Mouse (Mus musculus) embryonic facial prominence, embryonic 13.5 days (tissue): ENCODE results near the gene Galnt16. TPM values are rescaled to one million over a fixed set of nuclear protein-coding genes. Genes with fewer than 3 reads are reported as not detected.

ENCODE experiments used
- ATAC-seq: fragments of 200-750 bp; cut with Nextera tagmentation; 2 replicates; pipeline ENCODE4 v1.8.0; 2017; ENCODE audit warnings: low read depth; ENCODE audit not compliant: insufficient number of reproducible peaks, insufficient read depth, low FRiP score, low TSS enrichment
- H3K27ac ChIP-seq: fragments of 300-500 bp; sonication (generic); 2 replicates; pipeline ENCODE4 v1.5.1; 2015; ENCODE audit warnings: moderate library complexity, mild to moderate bottlenecking, inconsistent platforms
- H3K27me3 ChIP-seq: fragments of 300-500 bp; sonication (generic); 2 replicates; pipeline ENCODE4 v1.6.1; 2015; ENCODE audit warnings: mild to moderate bottlenecking, inconsistent platforms
- H3K36me3 ChIP-seq: fragments of 300-500 bp; sonication (generic); 2 replicates; pipeline ENCODE4 v1.6.1; 2015; ENCODE audit warnings: mild to moderate bottlenecking, inconsistent platforms
- H3K4me1 ChIP-seq: fragments of 300-500 bp; sonication (generic); 2 replicates; pipeline ENCODE4 v1.6.1; 2015; ENCODE audit warnings: inconsistent platforms
- H3K4me2 ChIP-seq: fragments of 300-500 bp; sonication (generic); 2 replicates; pipeline ENCODE4 v1.6.1; 2015; ENCODE audit warnings: moderate library complexity, mild to moderate bottlenecking, inconsistent platforms
- H3K4me3 ChIP-seq: fragments of 300-500 bp; sonication (generic); 2 replicates; pipeline ENCODE4 v1.5.1; 2015; ENCODE audit warnings: mild to moderate bottlenecking, inconsistent platforms
- H3K9ac ChIP-seq: fragments of 300-500 bp; sonication (generic); 2 replicates; pipeline ENCODE4 v1.6.1; 2015; ENCODE audit warnings: mild to moderate bottlenecking, inconsistent platforms
- H3K9me3 ChIP-seq: fragments of 300-500 bp; sonication (generic); 2 replicates; pipeline ENCODE4 v1.6.1; 2016; ENCODE audit warnings: inconsistent platforms
- WGBS: fragments of 180-500 bp; shearing (Covaris S2); methylation state at CpG from one replicate; pipeline ENCODE4 v1.1.7; 2015; ENCODE audit warnings: mixed read lengths; 5-methylcytosine and 5-hydroxymethylcytosine counted together
- polyA plus RNA-seq: library from polyadenylated mRNA; unstranded; fragments of >200 nt; fragmentation: Nextera tagmentation; extraction: Ambion mirVana; gene quantifications from 2 replicates; pipeline ENCODE4 v1.2.1, GENCODE M21; 2015

Gene Galnt16
- polyA plus RNA-seq, 1 experiment from 2014 or later, result 12.2 TPM

- Histone ChIP-seq H3K36me3 (peaks cover 28% of the 10 kb centered on the region), H3K4me1 (peaks cover 35% of the 10 kb centered on the region), H3K4me2 (peak within 1 kb of the TSS; percentile 80), H3K9ac (peak within 1 kb of the TSS; percentile 98), H3K9me3 (no peaks in the 10 kb centered on the region), H3K27me3 (no peaks in the 10 kb centered on the region), H3K27ac (peak within 1 kb of the TSS; percentile 94), H3K4me3 (peak within 1 kb of the TSS; percentile 95)
- peak; percentile 94 for ATAC-seq
- WGBS, result under 1% methylated on average over 50 of the region's 50 CpGs
These were observed 125.8 kb downstream of the Galnt16 start, which contains the start of the genes Slc39a9 and Erh for GRCm38 (mm10) chr12:80643693-80644505. TSS of gene Slc39a9 (plus strand) at chr12:80643883. TSS of gene Erh (minus strand) at chr12:80644341.

- H3K4me1 ChIP-seq, result peaks cover 35% of the 10 kb centered on the region
- 7% methylated on average over 18 of the region's 18 CpGs for WGBS
- peak overlapping the region; percentile 98 for H3K9ac ChIP-seq
- no peak overlapping the region for H3K27ac ChIP-seq
- peaks cover 24% of the 10 kb centered on the region for H3K36me3 ChIP-seq
- peak overlapping the region; percentile 80 for H3K4me2 ChIP-seq
- H3K9me3 ChIP-seq, result no peaks in the 10 kb centered on the region
- H3K4me3 ChIP-seq, result peak overlapping the region; percentile 95
- H3K27me3 ChIP-seq, result no peaks in the 10 kb centered on the region
- no peak; the same call in 1 of the 2 replicates for ATAC-seq
These were observed 126.4 kb downstream of the Galnt16 start for GRCm38 (mm10) chr12:80644506-80644868.

GRCm38 (mm10) chr12:80646377-80646776, 128.3 kb downstream of the Galnt16 start:
- peak overlapping the region; percentile 80 for H3K4me2 ChIP-seq
- peak overlapping the region; percentile 95; the same call in 1 of the 2 replicates for H3K4me3 ChIP-seq
- H3K9ac ChIP-seq, result peak overlapping the region; percentile 16; the same call in 1 of the 2 replicates
- ATAC-seq, result no peak
- no peaks in the 10 kb centered on the region for H3K9me3 ChIP-seq
- WGBS, result 92% methylated on average over 3 of the region's 3 CpGs
- no peaks in the 10 kb centered on the region for H3K27me3 ChIP-seq
- H3K36me3 ChIP-seq, result peaks cover 14% of the 10 kb centered on the region
- H3K4me1 ChIP-seq, result peaks cover 35% of the 10 kb centered on the region
- no peak overlapping the region for H3K27ac ChIP-seq

GRCm38 (mm10) chr12:80653951-80654658, 136.0 kb downstream of the Galnt16 start:
- no peak for ATAC-seq
- H3K27me3 ChIP-seq, result no peaks in the 10 kb centered on the region
- 88% methylated on average over 7 of the region's 7 CpGs for WGBS

GRCm38 (mm10) chr12:80654659-80655025, 136.6 kb downstream of the Galnt16 start:
- no peak for ATAC-seq
- H3K9me3 ChIP-seq, result no peaks in the 10 kb centered on the region
- 92% methylated on average over 3 of the region's 3 CpGs for WGBS

More at GRCm38 (mm10) chr12:80653951-80654658, 136.0 kb downstream of the Galnt16 start:
- Histone ChIP-seq H3K9ac (no peak overlapping the region), H3K4me2 (no peak overlapping the region), H3K4me3 (no peak overlapping the region), H3K4me1 (no peaks in the 10 kb centered on the region), H3K9me3 (no peaks in the 10 kb centered on the region), H3K27ac (no peak overlapping the region), H3K36me3 (peaks cover 12% of the 10 kb centered on the region)

GRCm38 (mm10) chr12:80658661-80659060, 140.6 kb downstream of the Galnt16 start:
- WGBS, result 85% methylated on average over 6 of the region's 6 CpGs
- no peak overlapping the region for H3K4me2 ChIP-seq
- H3K27ac ChIP-seq, result no peak overlapping the region
- peaks cover 21% of the 10 kb centered on the region for H3K36me3 ChIP-seq
- no peaks in the 10 kb centered on the region for H3K9me3 ChIP-seq
- no peaks in the 10 kb centered on the region for H3K4me1 ChIP-seq
- H3K4me3 ChIP-seq, result no peak overlapping the region
- no peaks in the 10 kb centered on the region for H3K27me3 ChIP-seq
- no peak overlapping the region for H3K9ac ChIP-seq
- no peak for ATAC-seq

More at GRCm38 (mm10) chr12:80654659-80655025, 136.6 kb downstream of the Galnt16 start:
- H3K4me1 ChIP-seq, result no peaks in the 10 kb centered on the region
- peaks cover 11% of the 10 kb centered on the region for H3K36me3 ChIP-seq
- H3K4me3 ChIP-seq, result no peak overlapping the region
- no peak overlapping the region for H3K9ac ChIP-seq
- H3K27ac ChIP-seq, result no peak overlapping the region
- no peak overlapping the region for H3K4me2 ChIP-seq
- H3K27me3 ChIP-seq, result no peaks in the 10 kb centered on the region

GRCm38 (mm10) chr12:80662322-80662721, 144.2 kb downstream of the Galnt16 start:
- Histone ChIP-seq H3K9me3 (no peaks in the 10 kb centered on the region), H3K27me3 (no peaks in the 10 kb centered on the region), H3K4me3 (no peak overlapping the region), H3K4me2 (no peak overlapping the region), H3K27ac (no peak overlapping the region), H3K36me3 (peaks cover 30% of the 10 kb centered on the region), H3K4me1 (no peaks in the 10 kb centered on the region), H3K9ac (no peak overlapping the region)
- WGBS, result 93% methylated on average over 10 of the region's 10 CpGs
- ATAC-seq, result no peak

GRCm38 (mm10) chr12:80663935-80664334, 145.9 kb downstream of the Galnt16 start:
- H3K4me3 ChIP-seq, result no peak overlapping the region
- H3K4me1 ChIP-seq, result no peaks in the 10 kb centered on the region
- H3K27ac ChIP-seq, result no peak overlapping the region
- no peak for ATAC-seq
- no peaks in the 10 kb centered on the region for H3K27me3 ChIP-seq
- 74% methylated on average over 2 of the region's 2 CpGs for WGBS
- H3K9me3 ChIP-seq, result no peaks in the 10 kb centered on the region
- H3K9ac ChIP-seq, result no peak overlapping the region
- H3K36me3 ChIP-seq, result peaks cover 43% of the 10 kb centered on the region
- H3K4me2 ChIP-seq, result no peak overlapping the region

- no peaks in the 10 kb centered on the region for H3K27me3 ChIP-seq
- H3K4me1 ChIP-seq, result no peaks in the 10 kb centered on the region
- H3K9me3 ChIP-seq, result no peaks in the 10 kb centered on the region
- H3K27ac ChIP-seq, result no peak overlapping the region
- no peak overlapping the region for H3K4me3 ChIP-seq
- WGBS, result 88% methylated on average over 2 of the region's 2 CpGs
- H3K36me3 ChIP-seq, result peaks cover 42% of the 10 kb centered on the region
- ATAC-seq, result no peak
- no peak overlapping the region for H3K9ac ChIP-seq
- no peak overlapping the region for H3K4me2 ChIP-seq
These were observed 150.3 kb downstream of the Galnt16 start for GRCm38 (mm10) chr12:80668391-80668790.

GRCm38 (mm10) chr12:80673170-80673569, 155.1 kb downstream of the Galnt16 start:
- Histone ChIP-seq H3K4me2 (no peak overlapping the region), H3K36me3 (peaks cover 59% of the 10 kb centered on the region), H3K27me3 (no peaks in the 10 kb centered on the region), H3K9me3 (no peaks in the 10 kb centered on the region), H3K4me1 (no peaks in the 10 kb centered on the region), H3K4me3 (no peak overlapping the region), H3K9ac (no peak overlapping the region), H3K27ac (no peak overlapping the region)
- WGBS, result 18% methylated on average over 3 of the region's 3 CpGs
- no peak for ATAC-seq
